Mouse (Mus musculus): Measurements from ENCODE around the gene Med26. TPM values are rescaled to one million over a fixed set of nuclear protein-coding genes. Genes with fewer than 3 reads are reported as not detected.

Med26 gene
- total and polyA plus RNA-seq, 3 experiments = 7.0 to 9.5 (median 9.3) TPM

DNA sequence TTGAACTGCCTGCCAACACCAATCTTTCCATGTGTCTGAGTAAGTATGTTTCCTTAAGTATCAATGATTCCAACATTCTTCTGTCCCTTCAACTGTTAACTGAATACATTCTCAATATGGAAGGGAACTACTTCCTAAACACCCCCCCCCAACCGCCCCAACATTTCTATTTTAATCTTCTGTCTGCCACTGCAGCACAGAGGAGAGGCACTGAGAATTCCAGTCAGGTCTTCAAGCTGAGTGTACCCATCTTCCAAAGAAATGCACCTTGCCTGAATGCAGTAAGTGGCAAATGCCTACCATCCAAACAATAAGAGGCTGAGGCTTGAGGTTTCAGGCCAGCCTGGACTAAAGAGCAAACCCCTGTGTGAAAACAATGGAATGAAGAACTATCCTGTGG lies 16.0 kb downstream of the Med26 start:
- Histone ChIP-seq H3K4me1 (ENCODE audit: control insufficient read depth, insufficient read depth, low read length) (peaks cover 3% of the 10 kb centered on the region), H3K79me2 (replicated peaks; ENCODE audit: control insufficient read depth, insufficient read depth, low read length) (peaks cover 11% of the 10 kb centered on the region), H3K4me3 (no peak overlapping the region), H3K36me3 (ENCODE audit: control insufficient read depth, insufficient read depth, low read length) (0 out of 2 replicates have a peak, but pooled peaks cover 2% of the 10 kb centered on the region), H3K9ac (ENCODE audit: low read depth, low read length) (no peak overlapping the region), H3K27ac (no peak overlapping the region), H3K27me3 (ENCODE audit: control insufficient read depth, insufficient read depth, low read length) (no peaks in the 10 kb centered on the region)
- intact Hi-C loops (cut with DNase I) = no loop called here
- WGBS = 31% methylated on average over 1 of the region's 1 CpGs
- no peak for DNase-seq
- no peak for TF ChIP-seq EP300 (IDR thresholded peaks at IDR 0.05; ENCODE audit: insufficient read depth, low read depth, low read length)
- no peak for TF ChIP-seq CTCF (IDR thresholded peaks at IDR 0.05)
- TF ChIP-seq POLR2A (IDR thresholded peaks at IDR 0.05; ENCODE audit: insufficient read depth, low read depth, low read length) = no peak

DNA sequence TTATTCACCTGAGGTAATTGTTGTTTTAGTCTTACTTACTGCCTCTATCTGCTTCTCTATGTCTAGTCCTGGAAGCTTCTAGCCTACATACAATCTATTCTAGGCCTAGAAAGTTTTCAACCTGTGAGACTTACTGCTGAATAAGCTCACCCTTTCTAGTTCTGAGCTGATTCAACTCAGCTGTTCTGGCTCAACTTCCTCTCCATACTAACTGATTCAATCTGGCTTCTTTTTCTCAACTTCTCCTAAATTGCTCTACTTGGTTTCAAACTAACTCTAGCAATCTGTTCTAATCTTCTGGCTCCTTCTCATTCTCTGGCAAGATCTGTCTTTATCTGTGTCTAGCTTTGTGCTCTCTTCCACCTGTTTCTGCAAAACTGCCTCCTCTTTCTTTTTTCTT lies 26.2 kb downstream of the Med26 start:
- intact Hi-C loops (cut with DNase I) = no loop called here
- peaks cover 3% of the 10 kb centered on the region for H3K4me1 ChIP-seq (ENCODE audit: control insufficient read depth, insufficient read depth, low read length)
- H3K36me3 ChIP-seq (ENCODE audit: control insufficient read depth, insufficient read depth, low read length) = no peaks in the 10 kb centered on the region
- no peak overlapping the region for H3K27ac ChIP-seq
- H3K27me3 ChIP-seq (ENCODE audit: control insufficient read depth, insufficient read depth, low read length) = no peaks in the 10 kb centered on the region
- no peak for DNase-seq
- TF ChIP-seq CTCF (IDR thresholded peaks at IDR 0.05) (no peak), EP300 (IDR thresholded peaks at IDR 0.05; ENCODE audit: insufficient read depth, low read depth, low read length) (no peak), POLR2A (IDR thresholded peaks at IDR 0.05; ENCODE audit: insufficient read depth, low read depth, low read length) (no peak)
- no peak overlapping the region for H3K4me3 ChIP-seq
- H3K79me2 ChIP-seq (replicated peaks; ENCODE audit: control insufficient read depth, insufficient read depth, low read length) = 0 out of 2 replicates have a peak, but pooled peaks cover 3% of the 10 kb centered on the region
- no peak overlapping the region for H3K9ac ChIP-seq (ENCODE audit: low read depth, low read length)

DNA sequence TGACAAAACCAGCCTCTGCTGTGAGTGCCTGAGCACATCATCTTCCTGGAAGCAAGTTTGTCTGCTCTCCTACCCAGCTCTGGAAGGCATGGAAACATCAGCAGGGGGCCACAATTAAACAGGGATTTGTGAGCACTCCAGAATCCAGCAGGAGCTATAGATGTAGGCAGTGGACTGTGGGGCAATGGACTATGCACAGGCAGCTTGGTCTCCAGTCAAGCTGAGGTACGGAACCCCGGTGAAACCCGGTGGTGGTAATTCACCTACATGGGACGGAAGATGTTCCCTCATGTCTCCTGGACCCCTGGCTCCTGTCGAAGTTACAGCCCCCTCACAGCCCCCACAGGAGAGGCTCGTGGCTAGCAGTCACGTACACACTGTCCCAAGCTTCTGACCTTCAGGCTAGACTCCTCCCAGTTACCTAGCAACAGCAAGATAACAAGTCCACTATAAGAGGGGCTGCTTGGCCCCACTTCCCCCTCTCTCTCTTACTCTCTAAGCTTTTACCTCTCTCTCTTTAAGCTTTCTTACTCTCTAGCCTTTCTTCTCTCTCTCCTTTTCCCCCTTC lies 30.6 kb downstream of the Med26 start:
- peak in 1 of 2 experiments; percentile 37 for DNase-seq
- H3K36me3 ChIP-seq (ENCODE audit: control insufficient read depth, insufficient read depth, low read length) = no peaks in the 10 kb centered on the region
- peaks cover 10% of the 10 kb centered on the region for H3K4me1 ChIP-seq (ENCODE audit: control insufficient read depth, insufficient read depth, low read length)
- H3K9ac ChIP-seq (ENCODE audit: low read depth, low read length) = no peak overlapping the region
- TF ChIP-seq EP300 (IDR thresholded peaks at IDR 0.05; ENCODE audit: insufficient read depth, low read depth, low read length) = no peak
- no peak for TF ChIP-seq POLR2A (IDR thresholded peaks at IDR 0.05; ENCODE audit: insufficient read depth, low read depth, low read length)
- no peak for TF ChIP-seq CTCF (IDR thresholded peaks at IDR 0.05)
- no peak overlapping the region for H3K4me3 ChIP-seq
- intact Hi-C loops (cut with DNase I) = no loop called here
- peak overlapping the region; percentile 66 for H3K27ac ChIP-seq
- peaks cover 1% of the 10 kb centered on the region; the same call in 1 of the 2 replicates for H3K79me2 ChIP-seq (replicated peaks; ENCODE audit: control insufficient read depth, insufficient read depth, low read length)
- H3K27me3 ChIP-seq (ENCODE audit: control insufficient read depth, insufficient read depth, low read length) = no peaks in the 10 kb centered on the region
- 44% methylated on average over 7 of the region's 7 CpGs for WGBS

DNA sequence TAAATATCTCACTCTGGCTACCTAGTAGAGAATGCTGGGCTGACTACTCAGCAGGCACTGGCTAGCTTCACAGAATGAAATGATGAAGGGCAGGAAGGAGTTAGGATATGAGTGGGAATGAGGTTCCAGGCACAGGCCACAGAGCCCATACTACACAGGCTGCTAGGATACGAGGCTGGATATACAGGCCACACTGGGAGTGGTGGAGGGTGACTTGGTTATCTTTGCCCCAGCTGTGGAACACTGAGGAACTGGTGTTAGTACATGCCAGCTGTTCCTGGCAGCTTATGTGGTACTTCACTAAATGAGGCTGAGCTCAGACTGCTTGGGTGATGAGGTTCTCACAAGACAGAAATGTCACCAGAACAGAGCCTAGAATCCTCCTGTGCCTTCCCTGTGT lies 34.9 kb downstream of the Med26 start:
- TF ChIP-seq POLR2A (IDR thresholded peaks at IDR 0.05; ENCODE audit: insufficient read depth, low read depth, low read length) = no peak
- TF ChIP-seq CTCF (IDR thresholded peaks at IDR 0.05) = no peak
- no peak for TF ChIP-seq EP300 (IDR thresholded peaks at IDR 0.05; ENCODE audit: insufficient read depth, low read depth, low read length)
- WGBS = 39% methylated on average over 1 of the region's 1 CpGs
- DNase-seq = no peak
- H3K36me3 ChIP-seq (ENCODE audit: control insufficient read depth, insufficient read depth, low read length) = no peaks in the 10 kb centered on the region
- no peak overlapping the region for H3K9ac ChIP-seq (ENCODE audit: low read depth, low read length)
- peaks cover 6% of the 10 kb centered on the region for H3K79me2 ChIP-seq (replicated peaks; ENCODE audit: control insufficient read depth, insufficient read depth, low read length)
- H3K4me1 ChIP-seq (ENCODE audit: control insufficient read depth, insufficient read depth, low read length) = peaks cover 18% of the 10 kb centered on the region
- H3K27me3 ChIP-seq (ENCODE audit: control insufficient read depth, insufficient read depth, low read length) = no peaks in the 10 kb centered on the region
- intact Hi-C loops (cut with DNase I) = no loop called here
- H3K27ac ChIP-seq = peak overlapping the region; percentile 59
- no peak overlapping the region for H3K4me3 ChIP-seq

GRCm38 (mm10) chr8:72512648-72513047 lies 35.4 kb downstream of the Med26 start:
- H3K36me3 ChIP-seq (ENCODE audit: control insufficient read depth, insufficient read depth, low read length) = no peaks in the 10 kb centered on the region
- intact Hi-C loops (cut with DNase I) = no loop called here
- no peaks in the 10 kb centered on the region for H3K27me3 ChIP-seq (ENCODE audit: control insufficient read depth, insufficient read depth, low read length)
- no peak for TF ChIP-seq POLR2A (IDR thresholded peaks at IDR 0.05; ENCODE audit: insufficient read depth, low read depth, low read length)
- no peak for TF ChIP-seq EP300 (IDR thresholded peaks at IDR 0.05; ENCODE audit: insufficient read depth, low read depth, low read length)
- no peak for TF ChIP-seq CTCF (IDR thresholded peaks at IDR 0.05)
- H3K4me1 ChIP-seq (ENCODE audit: control insufficient read depth, insufficient read depth, low read length) = peaks cover 21% of the 10 kb centered on the region
- DNase-seq = no peak
- WGBS = 74% methylated on average over 1 of the region's 1 CpGs
- no peak overlapping the region for H3K4me3 ChIP-seq
- H3K79me2 ChIP-seq (replicated peaks; ENCODE audit: control insufficient read depth, insufficient read depth, low read length) = peaks cover 6% of the 10 kb centered on the region
- peak overlapping the region; percentile 59 for H3K27ac ChIP-seq
- H3K9ac ChIP-seq (ENCODE audit: low read depth, low read length) = no peak overlapping the region

DNA sequence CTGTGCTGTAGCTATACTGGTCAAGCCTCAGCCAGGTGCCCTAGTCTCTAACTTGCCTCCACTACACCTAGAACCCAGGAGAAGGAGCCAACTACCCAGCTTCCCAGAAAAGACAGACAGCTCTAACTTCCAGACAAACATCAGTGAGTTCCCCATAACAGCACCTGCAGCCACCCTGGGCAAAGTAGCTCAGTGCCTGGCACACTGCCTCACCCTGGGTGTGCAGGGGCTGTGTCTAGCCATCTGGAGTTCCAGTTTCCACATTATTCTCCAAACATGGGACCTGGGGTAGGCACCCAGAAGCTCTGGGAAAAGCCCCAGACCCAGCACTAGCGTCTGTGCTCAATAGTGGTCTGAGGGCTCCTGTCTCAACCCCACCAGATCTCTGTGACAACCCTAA lies 40.6 kb downstream of the Med26 start:
- WGBS = 78% methylated on average over 1 of the region's 1 CpGs
- peaks cover 36% of the 10 kb centered on the region for H3K4me1 ChIP-seq (ENCODE audit: control insufficient read depth, insufficient read depth, low read length)
- intact Hi-C loops (cut with DNase I) = no loop called here

More for the DNA sequence above, 40.6 kb downstream of the Med26 start:
- no peak overlapping the region for H3K27ac ChIP-seq
- H3K36me3 ChIP-seq (ENCODE audit: control insufficient read depth, insufficient read depth, low read length) = no peaks in the 10 kb centered on the region
- no peak overlapping the region for H3K4me3 ChIP-seq
- H3K27me3 ChIP-seq (ENCODE audit: control insufficient read depth, insufficient read depth, low read length) = no peaks in the 10 kb centered on the region
- DNase-seq = no peak
- TF ChIP-seq POLR2A (IDR thresholded peaks at IDR 0.05; ENCODE audit: insufficient read depth, low read depth, low read length) (no peak), CTCF (IDR thresholded peaks at IDR 0.05) (no peak), EP300 (IDR thresholded peaks at IDR 0.05; ENCODE audit: insufficient read depth, low read depth, low read length) (no peak)
- H3K79me2 ChIP-seq (replicated peaks; ENCODE audit: control insufficient read depth, insufficient read depth, low read length) = peaks cover 8% of the 10 kb centered on the region
- no peak overlapping the region for H3K9ac ChIP-seq (ENCODE audit: low read depth, low read length)
